30 mouse cellular contexts compared by ENCODE assay signal in genomic region chr4:85420429-85420828, GRCm38 (mm10).
"Had no signal": no experiment of that assay in that cellular context is flagged by ENCODE, and none has a peak within 500 bp of the region (broad histone marks: within the 10 kb centered on the region; RNA-seq: fewer than 3 reads in every experiment).

No protein-coding gene starts in this region.

- H3K9ac ChIP-seq: limb, embryonic 12.5 days; limb, embryonic 13.5 days; limb, embryonic 15.5 days; liver, embryonic 12.5 days; liver, embryonic 13.5 days; liver, embryonic 14.5 days; liver, embryonic 15.5 days; liver, postnatal 0 days; lung, embryonic 14.5 days; lung, embryonic 15.5 days; midbrain, embryonic 12.5 days; midbrain, embryonic 13.5 days; midbrain, embryonic 15.5 days; neural tube, embryonic 12.5 days had no signal

- H3K4me2 ChIP-seq: limb, embryonic 12.5 days; limb, embryonic 13.5 days; limb, embryonic 15.5 days; liver, embryonic 11.5 days; liver, embryonic 12.5 days; liver, embryonic 13.5 days; liver, embryonic 15.5 days; lung, embryonic 14.5 days; lung, embryonic 15.5 days; midbrain, embryonic 11.5 days; midbrain, embryonic 12.5 days; midbrain, embryonic 13.5 days; midbrain, embryonic 15.5 days; neural tube, embryonic 12.5 days had no signal

- ATAC-seq: liver, embryonic 12.5 days; liver, postnatal 0 days; midbrain, embryonic 13.5 days; midbrain, embryonic 15.5 days; midbrain, embryonic 16.5 days had no signal

- H3K36me3 ChIP-seq: limb, embryonic 10.5 days; limb, embryonic 12.5 days; limb, embryonic 13.5 days; limb, embryonic 15.5 days; liver, embryonic 12.5 days; liver, embryonic 13.5 days; liver, embryonic 15.5 days; lung, embryonic 15.5 days; midbrain, embryonic 10.5 days; midbrain, embryonic 12.5 days; midbrain, embryonic 13.5 days; midbrain, embryonic 15.5 days; neural tube, embryonic 12.5 days had no signal

- H3K4me1 ChIP-seq: limb, embryonic 10.5 days; limb, embryonic 12.5 days; limb, embryonic 13.5 days; limb, embryonic 15.5 days; liver, embryonic 12.5 days; liver, embryonic 13.5 days; liver, embryonic 15.5 days; megakaryocyte, embryonic 14.5 days; midbrain, embryonic 10.5 days; midbrain, embryonic 12.5 days; midbrain, embryonic 13.5 days; midbrain, embryonic 15.5 days; neural tube, embryonic 12.5 days had no signal

- H3K9me3 ChIP-seq: limb, embryonic 10.5 days; limb, embryonic 12.5 days; limb, embryonic 13.5 days; limb, embryonic 15.5 days; liver, embryonic 13.5 days; liver, embryonic 15.5 days; lung, embryonic 15.5 days; midbrain, embryonic 10.5 days; midbrain, embryonic 12.5 days; midbrain, embryonic 13.5 days; midbrain, embryonic 15.5 days; neural tube, embryonic 12.5 days had no signal

- H3K27me3 ChIP-seq: limb, embryonic 12.5 days; limb, embryonic 13.5 days; limb, embryonic 15.5 days; liver, embryonic 12.5 days; liver, embryonic 13.5 days; liver, embryonic 15.5 days; lung, embryonic 15.5 days; megakaryocyte, embryonic 14.5 days; midbrain, embryonic 12.5 days; midbrain, embryonic 13.5 days; midbrain, embryonic 15.5 days; neural tube, embryonic 12.5 days had no signal

- H3K27ac ChIP-seq: left cerebral cortex, adult 2 months; limb, embryonic 10.5 days; limb, embryonic 12.5 days; limb, embryonic 13.5 days; limb, embryonic 15.5 days; liver, embryonic 12.5 days; liver, embryonic 13.5 days; liver, embryonic 14.5 days; liver, embryonic 15.5 days; lung, embryonic 15.5 days; macrophage; midbrain, embryonic 10.5 days; midbrain, embryonic 12.5 days; midbrain, embryonic 13.5 days; midbrain, embryonic 15.5 days; neural tube, embryonic 12.5 days had no signal

- H3K4me3 ChIP-seq: left cerebral cortex, adult 2 months; limb, embryonic 10.5 days; limb, embryonic 12.5 days; limb, embryonic 13.5 days; limb, embryonic 15.5 days; liver, embryonic 12.5 days; liver, embryonic 13.5 days; liver, embryonic 15.5 days; lung, embryonic 15.5 days; megakaryocyte, embryonic 14.5 days; midbrain, embryonic 10.5 days; midbrain, embryonic 12.5 days; midbrain, embryonic 13.5 days; midbrain, embryonic 15.5 days; myocyte; neural tube, embryonic 12.5 days had no signal

- DNase-seq: left cerebral cortex, postnatal 4 days; liver; liver, embryonic 13.5 days; liver, postnatal 0 days; lung, adult 18-20 months; lung, embryonic 14.5 days; lung, postnatal 10 days; lung, postnatal 14 days; lung, postnatal 4 days; midbrain, embryonic 14.5 days had no signal
